In the genomic region with DNA sequence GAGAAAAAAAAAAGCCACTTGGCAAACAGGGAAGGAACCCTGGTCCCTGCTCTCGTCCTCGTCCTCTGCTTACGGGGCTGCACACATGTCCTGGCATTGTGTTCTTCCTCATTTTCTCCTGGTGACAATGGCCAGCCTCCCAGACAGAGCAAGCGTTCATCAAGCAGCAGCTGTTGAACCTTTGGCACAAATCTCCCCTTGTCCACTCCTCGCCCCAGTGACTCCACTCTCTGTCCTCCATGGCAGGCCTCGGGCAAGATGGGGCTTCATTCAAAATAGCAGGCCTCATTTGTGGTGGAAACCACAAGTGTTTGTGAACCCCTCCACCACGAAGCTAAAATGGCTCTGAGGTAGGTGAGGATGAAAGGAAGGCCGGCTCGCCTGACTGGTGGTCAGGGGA, we compare ENCODE assay signal across 13 mouse cellular contexts. TPM values are rescaled to one million over a fixed set of nuclear protein-coding genes. Genes with fewer than 3 reads are reported as not detected.
DNase-seq lines count a peak whose midpoint lies in the region; ATAC-seq and TF ChIP-seq lines count a peak whose summit lies in the region.
"Had no signal": no experiment of that assay in that cellular context is flagged by ENCODE, and none has a peak within 500 bp of the region (broad histone marks: within the 10 kb centered on the region; RNA-seq: fewer than 3 reads in every experiment).

No protein-coding gene starts in this region.

- H3K9ac ChIP-seq in liver, embryonic 14.5 days (replicated peaks), result no peak overlapping the region
- H3K9ac ChIP-seq: midbrain, embryonic 12.5 days had no signal

- H3K4me2 ChIP-seq in liver, embryonic 14.5 days (ENCODE audit: low read depth), result no peak overlapping the region
- H3K4me2 ChIP-seq: midbrain, embryonic 12.5 days had no signal

- TF ChIP-seq EP300 in liver, embryonic 14.5 days (IDR thresholded peaks at IDR 0.05; ENCODE audit: low read depth), result no peak

- H3K36me3 ChIP-seq in liver, embryonic 14.5 days (replicated peaks; ENCODE audit: control insufficient read depth, insufficient read depth, low read depth), result no peaks in the 10 kb centered on the region
- H3K36me3 ChIP-seq: midbrain, embryonic 12.5 days had no signal

- H3K27ac ChIP-seq in layer of hippocampus, adult 2 months, result peak overlapping the region; percentile 43; the same call in 1 of the 2 replicates
- peak overlapping the region; percentile 34 for H3K27ac ChIP-seq in liver, embryonic 14.5 days

- H3K4me1 ChIP-seq in liver, embryonic 14.5 days (replicated peaks; ENCODE audit: control insufficient read depth in 2 of 2, insufficient read depth in 2 of 2, low read length in 1 of 2), result peaks cover 19 to 40% of the 10 kb centered on the region in 2 experiments

- H3K9me3 ChIP-seq in liver, embryonic 14.5 days (ENCODE audit: control insufficient read depth, low read length), result no peaks in the 10 kb centered on the region
- H3K9me3 ChIP-seq: midbrain, embryonic 12.5 days had no signal

- no peak for DNase-seq in layer of hippocampus, adult 2 months (ENCODE audit: low spot score in 2 of 2)
- no peak for DNase-seq in layer of hippocampus, adult 18-20 months (ENCODE audit: low spot score in 2 of 2)
- peak; percentile 59 for DNase-seq in Muller cell, postnatal 12 days (ENCODE audit: inconsistent ontology term)
- no peak for DNase-seq in liver, embryonic 14.5 days (ENCODE audit: low read depth in 3 of 3, low spot score in 3 of 3)
- DNase-seq in urinary bladder, postnatal 4 days (ENCODE audit: low spot score in 2 of 2), result no peak
- no peak for DNase-seq in urinary bladder, postnatal 36 days (ENCODE audit: low spot score in 2 of 2)
- DNase-seq: adrenal gland, adult 8-10 months; cerebellum, postnatal 25 days; heart, postnatal 36 days; kidney, adult 11 months; thymus, postnatal 36 days had no signal

- no peaks in the 10 kb centered on the region for H3K27me3 ChIP-seq in liver, embryonic 14.5 days (ENCODE audit: control insufficient read depth, insufficient read depth, low read length)

- 50% methylated on average over 9 of the region's 9 CpGs for WGBS in liver, embryonic 14.5 days (ENCODE audit: insufficient replicate concordance)

- H3K4me3 ChIP-seq in layer of hippocampus, adult 2 months, result no peak overlapping the region
- no peak overlapping the region for H3K4me3 ChIP-seq in liver, embryonic 14.5 days (ENCODE audit: insufficient read depth in 1 of 2, low read depth in 2 of 2, low read length in 2 of 2)
- H3K4me3 ChIP-seq: midbrain, embryonic 12.5 days had no signal

- no peak for TF ChIP-seq CTCF in layer of hippocampus, adult 2 months (conservative IDR thresholded peaks at IDR 0.05)
- no peak for TF ChIP-seq CTCF in liver, embryonic 14.5 days (IDR thresholded peaks at IDR 0.05; ENCODE audit: low read depth)

- peak; percentile 31; the same call in 1 of the 2 replicates for ATAC-seq in common myeloid progenitor, adult 5-6 weeks (replicated peaks; ENCODE audit: low read depth, poor library complexity, severe bottlenecking)
- no peak for ATAC-seq in liver, embryonic 14.5 days (ENCODE audit: insufficient read depth)

RNA-seq across cellular contexts. Expression of a gene that starts 11.0 kb away (rescaled TPM):
- 10 to 100 TPM; 19.4 to 20.6 TPM for total RNA-seq in layer of hippocampus, adult 2 months (2021)
- 10 to 100 TPM; 15.7 to 17.6 TPM for total RNA-seq in layer of hippocampus, adult 18-20 months (2021)
- 3.4 and 3.6 TPM in 2 replicates for total RNA-seq in common myeloid progenitor, adult 5-6 weeks (2017)
- 1.2 and 1.3 TPM in 2 replicates for polyA plus RNA-seq in liver, embryonic 14.5 days (2012; rRNA removed)
- 3.2 TPM in 2 replicates for polyA plus RNA-seq in liver, embryonic 14.5 days (2014; fragmentation: Nextera tagmentation; extraction: Ambion mirVana)
